Mouse (Mus musculus): ENCODE results near the gene Ccdc17. TPM values are rescaled to one million over a fixed set of nuclear protein-coding genes. Genes with fewer than 3 reads are reported as not detected.
A peak's percentile ranks its signal among the peaks of the same experiment; 100 is the strongest.

Ccdc17 gene
- polyA plus RNA-seq, 1 experiment from 2014 or later = 46.2 TPM

DNA sequence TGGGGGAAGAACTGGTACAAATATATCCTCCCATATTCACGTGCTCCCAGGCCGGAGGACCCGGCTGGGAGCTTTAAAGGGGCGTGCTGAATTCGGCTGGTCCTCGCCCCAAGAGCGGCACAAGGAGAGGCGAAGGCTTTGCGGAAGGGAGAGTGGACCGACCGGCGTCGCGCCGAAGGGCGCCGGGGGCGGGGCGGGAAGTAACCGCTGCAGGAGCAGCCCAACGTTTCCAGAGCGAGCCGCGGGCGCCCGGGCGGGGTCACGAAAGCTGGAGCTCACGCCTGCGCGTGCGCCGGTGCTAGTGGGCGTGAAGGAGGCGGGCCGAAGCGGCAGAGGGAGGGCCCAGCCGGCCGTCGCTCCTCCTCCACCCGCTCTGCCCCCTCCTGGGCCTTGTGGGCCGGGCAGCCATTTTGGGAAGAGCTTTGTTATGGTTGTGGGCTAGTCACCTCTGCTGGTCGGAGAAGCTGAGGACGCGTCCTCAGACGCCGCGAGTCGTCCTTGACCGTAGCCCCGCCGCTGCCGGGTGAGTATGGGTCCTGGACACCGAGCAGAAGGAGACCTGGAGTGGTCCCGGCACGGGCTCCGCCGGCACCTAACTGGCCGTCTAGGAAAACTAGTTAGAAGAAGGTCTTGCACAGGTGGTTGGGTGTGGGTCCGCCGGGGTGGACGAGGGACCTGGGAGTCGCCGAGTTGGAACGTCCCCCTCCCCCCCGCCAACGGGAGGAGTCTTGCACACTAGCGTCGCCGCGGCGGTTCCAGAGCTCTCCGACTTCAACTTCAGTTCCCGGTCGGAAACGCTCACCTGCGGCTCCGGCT, 38.9 kb upstream of the Ccdc17 start, which contains the start of gene Gpbp1l1:
Gene Gpbp1l1, plus strand, starts transcription at position 353 of the 816 bp plus-strand sequence.
- Histone ChIP-seq H3K36me3 (ENCODE audit: insufficient read depth, low read length) (no peaks in the 10 kb centered on the region), H3K9ac (replicated peaks; ENCODE audit: low read depth) (peak within 1 kb of the TSS; percentile 89), H3K27me3 (replicated peaks; ENCODE audit: insufficient read depth, low read length) (no peaks in the 10 kb centered on the region), H3K4me3 (ENCODE audit: low read depth, low read length) (peak within 1 kb of the TSS; percentile 79), H3K27ac (ENCODE audit: low read length) (peak within 1 kb of the TSS; percentile 97), H3K4me1 (ENCODE audit: insufficient read depth, low read depth, low read length) (no peaks in the 10 kb centered on the region), H3K9me3 (ENCODE audit: low read length) (no peaks in the 10 kb centered on the region), H3K4me2 (replicated peaks; ENCODE audit: low read depth, low read length) (peak within 1 kb of the TSS; percentile 55)
- peak; percentile 96 for ATAC-seq
- TF ChIP-seq EP300 (IDR thresholded peaks at IDR 0.05) (no peak), CTCF (IDR thresholded peaks at IDR 0.05) (peak; percentile 61)
- DNase-seq (ENCODE audit: low spot score) = peak; percentile 98
- 2% methylated on average over 64 of the region's 78 CpGs for WGBS

DNA sequence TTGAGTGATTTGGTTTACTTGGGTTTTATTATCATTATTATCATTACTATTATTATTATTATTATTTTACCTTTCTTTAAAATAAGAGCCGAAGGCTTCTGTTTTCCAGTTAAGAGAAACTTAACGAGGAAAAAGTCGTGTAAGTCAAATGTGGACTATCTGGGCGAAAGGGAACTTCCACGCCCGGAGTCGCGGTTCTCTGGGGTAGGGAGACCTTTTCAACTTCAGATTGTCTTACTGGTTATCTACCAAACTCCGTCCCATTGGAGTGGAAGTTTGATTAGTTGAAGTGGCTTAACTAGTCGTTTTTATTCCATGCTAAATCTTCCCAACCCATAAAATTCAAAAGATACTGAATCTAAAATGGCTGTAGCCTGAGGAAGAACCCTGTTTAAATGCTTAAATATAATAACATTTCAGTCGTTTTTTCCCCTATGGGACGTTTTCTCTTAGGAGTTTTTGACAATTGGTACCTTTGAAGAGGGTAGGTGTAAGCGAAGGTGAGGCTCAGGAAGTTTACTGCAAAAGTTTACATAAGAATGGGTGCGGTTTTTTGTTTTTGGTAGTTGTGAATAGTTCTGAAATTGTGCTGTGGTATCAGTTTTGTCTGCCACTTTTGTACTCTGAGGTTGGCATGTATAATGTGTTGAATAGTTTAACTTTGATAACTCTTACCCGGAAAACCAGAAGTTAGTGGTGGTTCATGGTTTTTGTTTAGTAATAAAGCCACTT, 38.1 kb upstream of the Ccdc17 start:
- no peaks in the 10 kb centered on the region for H3K27me3 ChIP-seq (replicated peaks; ENCODE audit: insufficient read depth, low read length)
- peak overlapping the region; percentile 79 for H3K4me3 ChIP-seq (ENCODE audit: low read depth, low read length)
- ATAC-seq (no peak), DNase-seq (ENCODE audit: low spot score) (peak; percentile 46)
- peak overlapping the region; percentile 89 for H3K9ac ChIP-seq (replicated peaks; ENCODE audit: low read depth)
- TF ChIP-seq CTCF (IDR thresholded peaks at IDR 0.05) (no peak), EP300 (IDR thresholded peaks at IDR 0.05) (no peak)
- no peaks in the 10 kb centered on the region for H3K4me1 ChIP-seq (ENCODE audit: insufficient read depth, low read depth, low read length)
- no peaks in the 10 kb centered on the region for H3K9me3 ChIP-seq (ENCODE audit: low read length)
- no peaks in the 10 kb centered on the region for H3K36me3 ChIP-seq (ENCODE audit: insufficient read depth, low read length)
- 1% methylated on average over 15 of the region's 15 CpGs for WGBS
- peak overlapping the region; percentile 97 for H3K27ac ChIP-seq (ENCODE audit: low read length)
- H3K4me2 ChIP-seq (replicated peaks; ENCODE audit: low read depth, low read length) = peak overlapping the region; percentile 55

DNA sequence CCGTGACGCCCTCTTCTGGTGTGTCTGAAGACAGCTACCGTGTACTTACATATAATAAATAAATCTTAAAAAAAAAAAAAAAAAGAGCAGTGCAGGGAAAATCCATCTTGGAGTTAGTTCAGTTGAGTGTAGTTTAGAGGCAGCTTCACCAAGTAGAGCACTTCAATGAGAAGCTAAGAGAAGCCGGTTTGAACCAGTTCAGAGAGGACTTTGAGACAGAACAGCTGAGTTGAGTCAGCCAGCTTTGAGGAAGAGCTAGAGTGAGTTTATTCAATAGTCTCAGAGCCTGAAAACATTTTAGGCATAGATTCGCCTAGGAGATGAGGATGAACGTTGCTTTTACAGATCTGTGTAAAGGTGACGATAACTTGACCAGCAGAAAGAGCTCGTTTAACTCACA, 661 bp upstream of the Ccdc17 start:
- H3K9me3 ChIP-seq (ENCODE audit: low read length) = no peaks in the 10 kb centered on the region
- ATAC-seq (no peak), DNase-seq (ENCODE audit: low spot score) (peak; percentile 6)
- H3K4me2 ChIP-seq (replicated peaks; ENCODE audit: low read depth, low read length) = no peak overlapping the region
- H3K27me3 ChIP-seq (replicated peaks; ENCODE audit: insufficient read depth, low read length) = no peaks in the 10 kb centered on the region
- H3K27ac ChIP-seq (ENCODE audit: low read length) = no peak overlapping the region
- no peak overlapping the region for H3K4me3 ChIP-seq (ENCODE audit: low read depth, low read length)
- TF ChIP-seq EP300 (IDR thresholded peaks at IDR 0.05) (no peak), CTCF (IDR thresholded peaks at IDR 0.05) (no peak)
- peaks cover 13% of the 10 kb centered on the region; the same call in 1 of the 2 replicates for H3K4me1 ChIP-seq (ENCODE audit: insufficient read depth, low read depth, low read length)
- WGBS = 77% methylated on average over 8 of the region's 8 CpGs
- H3K36me3 ChIP-seq (ENCODE audit: insufficient read depth, low read length) = peaks cover 18% of the 10 kb centered on the region; the same call in 1 of the 2 replicates
- H3K9ac ChIP-seq (replicated peaks; ENCODE audit: low read depth) = no peak overlapping the region

DNA sequence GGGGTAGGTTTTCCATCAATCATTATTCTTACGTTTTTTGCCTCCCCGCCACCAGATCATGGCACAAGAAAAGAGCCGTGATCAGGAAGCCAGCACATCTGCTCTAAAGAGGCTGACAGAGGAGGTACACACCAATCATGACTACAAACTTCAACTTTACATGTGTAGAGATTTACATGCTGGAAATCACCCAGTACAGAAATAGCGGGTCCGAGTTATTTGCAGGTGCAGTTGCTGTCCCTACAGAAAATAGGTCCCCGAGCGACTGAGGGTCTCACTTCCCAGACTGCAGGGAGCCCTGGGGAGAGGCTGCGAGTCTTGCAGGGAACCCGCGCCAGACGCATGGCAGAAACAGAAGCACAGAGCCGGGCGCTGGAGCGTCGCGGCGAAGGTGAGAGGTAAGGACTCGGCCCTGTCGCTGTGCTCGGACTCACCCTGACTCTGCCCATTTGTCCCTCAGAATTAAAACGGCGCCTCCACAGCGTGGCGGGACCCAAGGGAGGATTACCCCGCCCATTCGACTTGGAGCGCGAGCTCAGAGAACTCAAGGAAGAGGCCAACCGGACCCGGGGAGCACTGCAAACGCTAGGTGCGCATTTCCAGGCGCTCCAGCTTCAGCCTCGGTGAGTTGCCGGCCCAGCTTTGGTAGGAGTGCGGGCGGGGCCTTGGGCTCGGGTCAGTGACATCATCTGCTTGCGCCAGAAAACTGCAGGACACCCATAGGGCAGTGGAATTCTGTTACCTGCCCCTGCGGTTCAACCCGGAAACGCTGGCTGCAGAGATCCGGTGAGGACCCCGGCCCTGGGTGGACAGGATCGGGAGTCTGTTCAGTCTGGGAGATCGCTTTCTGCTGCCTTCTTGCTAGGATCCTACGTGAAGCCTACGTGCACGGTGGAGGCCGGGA, 776 bp downstream of the Ccdc17 start:
- H3K27ac ChIP-seq (ENCODE audit: low read length) = peak overlapping the region; percentile 78
- peak overlapping the region; percentile 68 for H3K9ac ChIP-seq (replicated peaks; ENCODE audit: low read depth)
- peak; percentile 97 for ATAC-seq
- WGBS = under 1% methylated on average over 50 of the region's 50 CpGs
- H3K27me3 ChIP-seq (replicated peaks; ENCODE audit: insufficient read depth, low read length) = no peaks in the 10 kb centered on the region
- H3K9me3 ChIP-seq (ENCODE audit: low read length) = no peaks in the 10 kb centered on the region
- H3K4me3 ChIP-seq (ENCODE audit: low read depth, low read length) = peak overlapping the region; percentile 58
- TF ChIP-seq EP300 (IDR thresholded peaks at IDR 0.05) (peak; percentile 36; the same call in 1 of the 2 replicates), CTCF (IDR thresholded peaks at IDR 0.05) (peak; percentile 53)
- H3K4me1 ChIP-seq (ENCODE audit: insufficient read depth, low read depth, low read length) = peaks cover 13% of the 10 kb centered on the region; the same call in 1 of the 2 replicates
- H3K4me2 ChIP-seq (replicated peaks; ENCODE audit: low read depth, low read length) = peak overlapping the region; percentile 77
- peaks cover 12% of the 10 kb centered on the region; the same call in 1 of the 2 replicates for H3K36me3 ChIP-seq (ENCODE audit: insufficient read depth, low read length)
- DNase-seq (ENCODE audit: low spot score) = peak; percentile 96

DNA sequence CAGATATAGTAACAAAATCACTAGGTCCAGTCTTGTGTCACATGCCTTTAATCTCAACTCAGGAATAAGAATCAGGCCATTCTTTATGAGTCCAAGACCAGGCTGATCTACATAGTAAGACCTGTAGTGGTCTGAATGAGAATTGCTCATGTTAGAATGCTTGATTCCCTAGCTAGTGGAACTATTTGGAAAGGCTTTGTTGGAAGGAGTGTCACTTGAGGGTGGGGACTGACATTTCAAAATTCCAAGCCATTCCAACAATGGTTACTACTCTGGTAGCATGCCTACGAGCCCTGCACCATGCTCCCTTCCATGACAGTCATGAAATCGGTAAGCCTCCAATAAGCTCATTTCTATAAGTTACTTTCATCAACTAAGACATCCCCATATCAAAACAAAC, 16.2 kb downstream of the Ccdc17 start:
- no peak overlapping the region for H3K4me3 ChIP-seq (ENCODE audit: low read depth, low read length)
- H3K9ac ChIP-seq (replicated peaks; ENCODE audit: low read depth) = no peak overlapping the region
- no peaks in the 10 kb centered on the region for H3K9me3 ChIP-seq (ENCODE audit: low read length)
- ATAC-seq = no peak
- no peaks in the 10 kb centered on the region for H3K4me1 ChIP-seq (ENCODE audit: insufficient read depth, low read depth, low read length)
- no peaks in the 10 kb centered on the region for H3K27me3 ChIP-seq (replicated peaks; ENCODE audit: insufficient read depth, low read length)
- H3K27ac ChIP-seq (ENCODE audit: low read length) = no peak overlapping the region
- TF ChIP-seq EP300 (IDR thresholded peaks at IDR 0.05) = no peak
- TF ChIP-seq CTCF (IDR thresholded peaks at IDR 0.05) = no peak
- no peak overlapping the region for H3K4me2 ChIP-seq (replicated peaks; ENCODE audit: low read depth, low read length)
- 86% methylated on average over 2 of the region's 2 CpGs for WGBS
- DNase-seq (ENCODE audit: low spot score) = no peak
- 0 out of 2 replicates have a peak, but pooled peaks cover 12% of the 10 kb centered on the region for H3K36me3 ChIP-seq (ENCODE audit: insufficient read depth, low read length)
